Mouse (Mus musculus) embryo, embryonic 10 days (tissue): ENCODE data around the gene Tnrc18.

Source experiments
- DNase-seq: peaks from one replicate; pipeline ENCODE4 v3.0.0-alpha.2; 2015; ENCODE audit warnings: low spot score

Tnrc18 gene

DNA sequence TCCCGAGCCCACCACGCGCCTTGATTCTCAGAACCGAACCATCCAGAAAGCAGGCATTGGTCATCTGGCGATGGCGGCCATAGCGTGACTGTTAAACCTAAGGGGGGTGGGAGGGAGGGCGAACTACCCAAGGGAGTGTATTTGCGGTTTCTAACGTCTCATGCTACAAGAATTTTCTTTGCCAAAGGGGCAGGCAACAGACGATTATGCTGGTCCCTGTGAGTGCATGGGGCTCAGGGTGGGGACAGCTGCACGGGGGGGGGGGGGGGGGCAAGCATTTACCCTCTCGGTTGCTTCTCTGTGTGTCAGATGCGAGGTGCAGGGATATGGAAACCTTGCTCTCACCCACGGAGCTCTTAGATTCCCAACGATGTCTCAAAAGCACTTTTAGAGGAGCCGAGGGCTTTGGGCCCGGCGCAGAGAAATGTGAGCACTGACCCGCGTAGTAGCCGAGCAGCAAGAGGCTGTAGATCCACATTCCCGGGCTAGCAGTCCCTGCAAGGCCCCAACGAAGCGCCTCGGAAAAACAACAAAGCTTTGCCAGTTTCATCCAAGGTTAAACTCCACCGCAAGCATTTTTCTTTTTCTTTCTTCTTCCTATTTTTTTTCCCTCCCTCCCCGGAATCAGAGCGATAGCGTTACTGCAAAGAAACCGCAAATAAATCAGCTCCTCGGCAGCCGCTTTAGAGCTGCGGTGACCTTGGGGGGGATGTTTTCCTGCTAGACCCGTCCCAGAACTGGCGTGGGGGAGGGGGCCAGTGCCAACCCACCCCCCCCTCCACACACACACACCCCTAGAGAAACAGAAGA lies 5.0 kb upstream of the Tnrc18 start:
- peak; percentile 59 for DNase-seq

DNA sequence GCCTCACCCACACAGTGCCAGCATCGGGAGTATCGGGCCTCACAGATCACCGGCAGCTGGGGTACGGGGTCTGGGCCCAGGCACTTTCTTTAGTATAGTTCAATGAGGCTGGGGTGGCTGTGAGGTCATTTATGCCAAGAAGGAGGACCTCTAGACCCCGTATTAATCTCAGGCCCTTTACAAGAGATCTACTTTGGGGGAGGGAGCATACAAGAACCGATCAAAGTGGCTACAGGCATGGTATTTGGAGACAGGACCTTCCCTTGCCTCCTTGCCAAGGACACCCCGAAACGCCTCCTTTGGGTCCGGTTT lies 4.5 kb upstream of the Tnrc18 start:
- DNase-seq, result no peak

DNA sequence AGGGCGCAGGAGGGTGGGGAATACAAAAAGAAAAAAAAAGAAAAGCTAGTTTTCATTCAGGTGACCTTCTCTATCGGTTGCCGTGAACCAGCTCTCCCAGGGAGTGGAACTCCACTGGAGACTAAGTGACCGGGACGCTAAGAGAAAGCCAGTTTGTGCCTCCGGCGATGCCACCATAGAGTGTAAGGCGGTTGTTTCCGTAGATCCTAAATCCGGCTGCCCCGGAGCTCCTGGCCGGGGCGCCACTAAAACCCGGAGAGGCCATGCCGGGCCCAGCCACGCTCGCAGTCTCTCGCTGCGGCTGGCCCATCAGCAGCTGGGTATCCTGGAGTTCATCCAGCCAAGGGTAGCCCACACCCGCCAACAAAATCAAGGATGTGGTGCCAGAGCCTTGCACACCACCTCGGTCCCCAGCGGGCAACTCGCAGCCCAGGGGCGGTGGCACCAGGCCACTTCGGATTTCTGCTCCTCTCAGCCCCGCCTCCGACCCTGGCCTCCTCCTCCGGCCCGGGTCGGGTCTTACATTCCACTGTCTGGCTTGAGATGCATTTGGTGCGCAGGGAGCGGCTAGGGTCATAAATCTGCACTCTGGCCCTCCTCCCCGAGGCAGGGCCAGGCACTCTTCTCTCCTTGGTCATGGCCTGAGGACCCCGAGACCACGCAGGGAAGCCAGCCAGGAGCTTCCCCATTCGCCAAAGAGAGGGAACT lies 4.0 kb upstream of the Tnrc18 start:
- DNase-seq, result peak; percentile 96

DNA sequence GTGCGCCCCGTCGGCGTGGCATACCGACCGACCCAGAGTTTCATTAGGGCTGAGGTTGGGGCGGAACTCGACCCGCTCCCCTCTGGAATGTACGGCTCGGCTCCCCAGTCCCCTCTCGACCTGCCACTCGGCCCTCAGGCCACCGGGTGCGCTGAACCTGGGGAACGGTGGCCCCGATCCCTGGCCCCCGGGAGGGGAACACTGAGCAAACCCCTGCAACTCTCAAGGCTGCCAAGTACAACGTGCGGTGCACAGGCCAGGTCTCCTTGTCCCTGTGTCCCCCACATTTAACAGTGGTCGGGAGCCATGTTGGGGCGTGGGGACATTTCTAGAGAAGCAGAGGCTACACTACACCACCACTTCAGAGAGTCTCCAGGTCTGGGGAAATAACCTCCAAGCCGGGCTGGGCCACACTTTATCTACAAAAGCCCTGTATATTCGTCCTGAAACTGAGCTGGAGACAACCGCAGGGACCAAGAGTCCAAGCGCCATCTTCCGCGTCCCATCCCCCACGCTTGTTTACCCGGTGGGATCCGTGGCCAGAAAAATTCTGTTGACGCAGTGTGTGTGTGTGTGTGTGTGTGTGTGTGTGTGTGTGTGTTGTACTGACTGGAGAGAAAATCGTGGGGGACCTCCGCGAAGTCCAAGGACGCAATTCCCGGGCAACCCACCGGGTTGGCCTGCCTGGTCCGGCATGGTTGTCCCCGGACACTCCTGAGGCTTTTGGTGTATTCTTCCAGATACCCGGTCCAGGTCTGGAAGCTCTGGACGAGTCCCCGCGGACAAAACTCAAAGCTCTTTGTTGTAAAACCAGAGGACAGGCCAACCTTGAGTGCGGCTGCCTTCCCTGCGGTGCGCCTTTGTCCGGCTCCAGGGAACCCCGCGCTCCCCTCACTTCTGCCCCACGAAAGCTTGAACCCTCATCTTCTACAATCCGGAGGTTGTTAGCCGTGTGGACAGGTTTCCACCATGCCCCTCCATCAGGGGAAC lies 3.1 kb upstream of the Tnrc18 start:
- peak; percentile 75 for DNase-seq

DNA sequence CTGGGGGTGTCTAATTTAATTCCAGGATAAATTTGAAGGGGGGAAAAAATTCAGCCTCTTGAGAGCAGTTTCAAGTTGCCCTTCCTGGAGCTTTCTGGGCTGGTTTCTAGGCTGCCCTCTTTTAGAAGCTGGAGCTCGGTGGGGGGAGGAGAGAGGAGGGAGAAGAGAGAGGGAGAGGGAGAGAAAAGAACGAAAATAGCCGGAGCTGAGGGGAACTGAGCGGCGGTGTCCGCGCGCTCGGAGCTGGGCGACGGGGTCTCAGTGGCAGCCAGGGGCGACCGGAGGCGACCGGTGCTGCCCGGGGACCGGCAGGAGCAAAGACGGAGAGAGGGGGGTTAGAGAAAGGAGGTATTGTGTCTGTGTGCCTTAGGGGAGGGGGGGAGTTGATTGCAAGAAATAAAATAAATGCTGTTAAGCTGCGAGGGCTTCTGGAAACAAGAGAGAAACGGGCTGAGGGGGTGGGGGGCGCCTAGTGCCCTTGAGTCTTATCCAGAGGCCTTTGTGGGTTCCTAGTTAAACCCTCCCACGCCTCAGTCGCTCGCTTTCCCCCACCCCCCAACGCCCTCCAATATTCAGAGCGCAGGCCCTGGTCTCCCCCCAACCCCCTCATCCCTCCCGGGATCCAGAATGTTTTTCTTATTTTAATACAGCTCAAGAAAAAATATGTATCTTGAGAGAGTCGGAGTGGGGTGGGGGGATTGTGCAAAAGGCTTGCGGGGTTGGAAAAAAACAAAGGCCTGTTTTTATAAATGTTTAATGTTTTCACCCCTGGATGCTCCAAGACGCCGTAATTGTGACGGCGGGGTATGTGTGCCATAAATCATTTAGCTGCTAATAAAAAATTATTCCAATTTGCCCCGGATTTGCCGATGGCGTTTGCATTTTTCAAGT lies 2.2 kb upstream of the Tnrc18 start:
- DNase-seq, result peak; percentile 82

DNA sequence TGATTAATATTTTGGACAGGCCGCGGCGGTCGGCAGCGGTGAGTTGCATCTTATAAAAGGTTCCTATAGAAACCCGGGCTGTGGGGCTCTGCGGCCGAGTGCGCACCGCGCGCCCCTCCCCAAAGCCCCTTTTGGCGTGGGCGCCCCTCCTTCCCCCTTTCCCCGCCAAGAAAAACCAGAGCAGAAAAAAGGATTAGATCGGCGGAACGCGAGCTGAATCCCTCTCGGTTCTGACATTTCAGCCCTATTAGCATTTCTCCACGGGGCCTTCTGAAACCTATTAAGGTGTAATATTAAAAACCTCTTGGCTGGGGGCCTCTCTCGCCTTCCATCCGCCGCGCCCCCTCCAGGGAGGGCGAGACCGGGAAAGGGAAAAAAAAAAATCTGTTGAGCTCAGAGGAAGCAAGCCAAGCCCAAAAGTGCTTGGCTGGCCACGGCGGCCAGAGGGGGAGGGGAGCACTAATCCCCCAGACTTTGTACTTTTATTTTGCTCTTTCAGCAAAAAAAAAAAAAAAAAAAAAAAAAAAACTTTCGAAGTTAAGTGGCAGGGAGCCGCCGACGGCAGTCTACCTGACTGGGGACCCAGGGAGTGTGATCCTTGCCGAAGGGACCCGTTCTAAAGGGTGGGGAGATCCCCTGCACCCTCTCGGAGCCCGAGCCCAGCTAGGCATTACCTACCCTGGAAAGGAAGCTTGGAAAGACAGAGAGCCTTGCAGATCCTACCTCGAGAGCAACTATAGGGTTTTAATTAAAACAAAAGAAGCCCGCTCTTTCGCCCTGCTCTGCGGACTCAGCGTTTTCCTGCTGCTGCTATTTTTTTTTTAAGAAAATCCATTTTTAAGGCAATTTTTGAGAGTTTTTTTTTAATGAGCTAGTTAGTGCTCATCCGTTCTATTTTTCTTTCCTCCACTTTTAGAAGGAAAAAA lies 1.2 kb upstream of the Tnrc18 start:
- peak; percentile 83 for DNase-seq

DNA sequence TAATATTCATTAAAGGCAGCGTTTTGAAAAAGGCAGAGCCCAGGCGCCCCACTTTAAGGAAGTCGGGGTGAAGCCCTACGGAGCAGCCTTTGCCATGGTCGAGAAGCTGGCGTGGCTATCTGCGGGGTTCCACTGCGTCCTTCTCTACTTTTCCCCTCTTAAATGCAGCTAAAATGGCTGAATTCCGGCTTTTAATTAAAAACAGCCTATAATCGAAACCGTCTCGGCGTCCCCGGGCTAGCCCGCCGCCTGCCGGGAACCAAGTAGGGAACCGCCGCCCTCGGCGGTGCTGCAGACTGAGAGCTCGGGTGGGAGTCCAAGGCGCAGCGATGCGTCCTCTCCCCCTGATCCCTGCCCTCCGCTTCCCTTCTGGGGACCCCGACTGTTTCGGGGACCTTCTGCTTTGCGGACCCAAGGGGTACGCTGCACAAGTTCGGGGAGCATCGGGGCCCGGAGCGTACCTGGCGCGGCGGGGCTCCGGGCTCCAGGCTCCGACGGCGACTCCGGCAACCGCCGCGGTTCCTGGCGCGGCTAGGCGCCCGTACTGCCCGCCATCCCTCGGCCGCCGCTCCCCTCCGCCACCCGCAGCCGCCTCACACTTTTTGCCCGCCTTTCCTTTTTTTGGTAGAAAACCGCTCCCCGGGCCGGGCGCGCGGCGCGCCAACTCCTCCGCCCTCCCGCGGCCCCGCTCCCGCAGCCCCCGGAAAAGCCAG lies 495 bp downstream of the Tnrc18 start:
- DNase-seq, result peak; percentile 51

DNA sequence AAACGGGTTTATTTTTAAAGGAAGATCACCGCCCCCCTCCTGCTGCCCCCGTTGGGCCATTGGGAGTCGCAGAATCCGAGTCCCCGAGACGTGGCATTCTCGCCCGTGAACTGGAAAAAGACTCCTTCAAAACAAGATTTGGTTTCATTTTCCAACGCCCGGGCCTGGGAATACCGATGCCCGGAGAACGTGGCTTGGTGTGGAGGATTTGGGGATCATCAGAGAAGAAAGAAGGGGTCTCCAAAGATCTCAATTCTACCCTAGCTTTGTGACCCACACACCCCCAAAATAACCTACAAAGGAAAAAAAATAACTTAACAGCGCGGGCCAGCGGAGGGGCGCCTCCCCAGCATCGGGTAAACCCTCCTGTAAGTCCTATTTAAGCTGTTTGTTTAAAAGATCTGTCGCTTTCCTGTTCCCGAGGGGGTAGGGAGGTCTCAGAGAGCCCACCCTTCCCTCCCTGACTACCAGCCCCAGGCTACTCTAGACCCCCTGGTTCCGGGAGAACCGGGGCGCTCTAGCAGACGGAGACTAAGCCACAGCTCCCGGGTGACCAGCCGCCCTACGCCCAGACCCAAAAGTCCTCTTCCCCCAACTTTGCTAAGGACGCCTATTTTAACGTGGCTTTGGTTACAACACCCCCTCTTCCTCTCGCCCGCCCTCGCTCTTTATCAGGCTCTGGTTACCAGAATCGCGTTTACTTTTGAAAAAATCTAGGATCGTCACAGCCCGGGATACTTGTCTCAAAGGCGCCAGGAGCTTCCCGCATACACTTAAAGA lies 1.2 kb downstream of the Tnrc18 start:
- peak; percentile 39 for DNase-seq

DNA sequence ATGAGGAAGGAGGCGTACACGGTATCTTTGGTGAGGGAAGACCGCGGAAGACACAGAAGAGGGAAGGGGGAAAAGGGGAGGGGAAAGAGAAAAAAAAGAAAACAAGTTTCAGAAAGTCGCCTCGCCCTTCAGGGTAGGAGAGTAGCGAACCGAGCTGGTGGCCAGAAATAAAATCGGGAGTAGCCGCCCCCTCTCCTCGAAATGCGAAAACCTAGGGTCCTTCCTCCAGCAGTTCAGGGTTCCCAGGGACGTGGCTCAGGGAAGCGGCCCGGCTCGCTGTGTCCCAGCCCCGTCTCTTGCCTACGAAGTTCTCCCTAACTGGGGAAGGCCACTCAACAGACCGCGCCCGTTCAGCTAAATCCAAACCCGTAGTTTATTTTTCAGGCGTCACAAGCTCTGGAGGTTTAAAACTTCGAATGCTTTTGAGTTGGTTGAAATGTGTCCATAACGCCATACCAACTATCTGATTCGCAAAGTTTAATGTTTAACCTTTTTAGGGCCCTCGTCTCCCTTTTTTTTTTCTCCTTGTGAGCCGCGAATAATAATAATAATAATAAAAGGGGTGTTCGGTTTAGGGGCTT lies 2.0 kb downstream of the Tnrc18 start:
- peak; percentile 39 for DNase-seq

DNA sequence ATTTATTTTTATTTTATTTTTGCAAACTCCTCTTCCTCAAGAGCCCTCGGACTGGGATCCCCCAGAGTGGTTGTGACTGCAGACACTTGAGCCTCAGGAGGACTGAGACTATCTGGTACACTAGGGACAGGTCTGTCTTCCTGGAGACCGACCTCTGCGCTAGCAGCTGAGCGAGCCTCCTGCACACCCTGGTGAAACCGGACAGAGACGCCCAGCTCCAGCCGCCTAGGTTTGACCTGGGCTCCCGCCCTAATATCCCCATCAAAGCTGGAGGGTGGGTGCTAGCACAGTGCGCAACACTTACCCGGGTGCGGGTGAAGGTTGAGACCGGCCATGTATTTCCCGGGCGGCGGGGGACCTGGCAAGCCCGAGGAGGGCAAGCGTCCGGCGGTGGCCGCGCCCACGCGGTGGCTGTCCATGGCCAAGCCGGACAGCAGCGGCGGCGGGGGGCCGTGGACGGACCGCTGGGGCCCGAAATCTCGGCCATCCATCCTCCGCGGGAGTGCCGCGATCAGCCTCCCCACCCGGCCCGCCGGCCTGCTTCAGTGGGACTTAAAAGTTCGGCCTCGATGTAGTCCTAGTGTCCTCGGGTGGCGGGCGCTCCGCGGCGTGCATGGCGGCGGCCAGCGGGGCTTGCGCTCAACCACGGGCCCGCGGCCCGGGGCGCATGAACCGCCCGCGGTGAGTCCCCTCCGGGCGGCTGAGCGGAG lies 2.6 kb downstream of the Tnrc18 start:
- DNase-seq, result no peak

DNA sequence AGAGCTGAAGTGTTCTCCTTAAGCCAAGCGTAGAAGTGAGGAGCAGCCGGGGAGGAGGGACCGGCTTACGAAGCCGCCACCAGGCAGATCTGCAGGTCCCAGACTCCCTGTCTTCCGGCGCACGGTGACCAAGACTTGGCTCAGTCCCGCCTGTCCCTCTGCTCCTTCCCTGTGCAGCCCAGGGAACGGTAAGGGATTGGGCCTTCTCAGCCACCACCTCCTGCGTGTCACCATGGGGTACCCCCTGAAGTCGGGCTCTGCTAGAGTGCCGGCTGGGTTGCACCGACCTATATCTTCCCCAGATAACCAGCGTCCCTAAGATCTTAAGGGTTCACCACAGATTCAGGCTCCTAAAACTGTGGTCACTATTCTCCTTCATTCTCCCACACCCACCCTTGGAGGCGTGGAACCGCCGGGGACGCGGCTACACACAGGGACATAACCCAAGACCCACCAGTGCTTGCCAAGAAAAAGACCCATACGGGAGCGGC lies 3.3 kb downstream of the Tnrc18 start:
- DNase-seq, result peak; percentile 64

DNA sequence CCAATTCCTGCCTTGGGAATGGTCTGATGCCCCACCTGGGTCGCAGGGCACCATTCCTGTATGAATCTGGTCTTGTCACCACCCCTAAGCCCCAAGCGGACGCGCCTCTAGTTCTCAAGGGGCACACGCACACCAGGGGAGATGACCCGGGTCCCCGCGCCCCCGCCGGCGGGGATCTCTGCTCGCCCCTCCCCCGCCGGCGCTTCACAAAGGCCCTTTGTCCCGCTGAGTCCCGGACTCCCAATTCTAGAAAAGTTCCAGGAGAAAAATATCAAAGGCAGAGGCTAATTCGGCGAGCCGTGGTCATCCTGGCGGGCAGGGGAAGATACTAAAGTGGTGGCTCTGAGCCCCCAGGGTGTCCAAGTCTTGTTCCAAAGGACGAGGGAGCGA lies 3.7 kb downstream of the Tnrc18 start:
- DNase-seq, result peak; percentile 70

DNA sequence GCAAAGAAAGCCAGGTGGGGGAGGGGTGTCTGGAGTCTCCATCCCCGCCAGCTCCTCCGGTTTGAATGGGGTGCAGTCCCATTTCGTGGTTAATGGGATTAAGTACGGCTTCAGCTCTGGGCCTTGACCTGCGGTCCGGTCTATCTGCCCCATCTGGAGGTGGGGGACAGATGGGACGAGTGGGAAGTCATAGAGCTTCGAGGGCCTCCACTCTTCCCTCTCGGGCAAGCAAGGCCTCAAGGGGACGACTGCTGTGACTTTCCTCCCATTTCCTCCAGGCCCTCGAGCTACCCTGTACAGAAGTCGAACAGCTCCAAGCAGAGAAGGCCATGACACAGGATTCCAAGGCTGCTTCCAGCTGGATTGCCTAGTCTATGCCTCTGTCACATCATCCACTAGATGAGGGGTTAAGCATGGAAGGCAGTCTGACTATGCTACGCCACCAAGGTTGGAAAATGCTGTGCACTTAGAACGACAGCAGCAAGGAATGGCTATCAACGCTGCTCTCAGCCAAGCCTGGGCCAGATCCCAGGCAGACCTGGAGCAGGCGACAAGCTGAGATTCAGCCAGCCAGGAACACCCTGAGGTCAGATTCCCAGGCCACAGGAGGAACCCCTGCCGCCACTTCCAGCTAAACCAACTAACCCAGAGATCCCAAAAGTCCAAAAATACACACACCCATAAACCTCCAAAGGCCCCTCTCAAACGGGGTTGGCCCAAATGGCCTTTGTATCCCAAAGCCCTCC lies 4.3 kb downstream of the Tnrc18 start:
- peak; percentile 62 for DNase-seq

DNA sequence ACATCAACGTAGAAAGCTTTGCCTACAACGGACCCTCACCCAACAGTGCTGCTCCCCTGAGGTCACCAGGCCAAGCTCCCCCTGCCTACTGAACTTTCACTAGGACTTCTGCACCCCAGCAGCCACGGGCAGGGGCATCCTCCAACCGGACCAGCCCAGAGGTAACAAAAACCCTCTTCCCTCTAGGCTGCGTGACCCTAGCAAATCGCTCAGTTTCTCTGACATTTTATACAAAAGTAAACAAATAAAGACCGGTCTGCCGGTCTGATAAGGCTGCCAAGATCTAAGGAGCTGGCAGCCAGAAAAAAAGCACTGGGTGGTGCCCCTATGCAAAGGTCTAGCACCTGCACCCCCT lies 4.9 kb downstream of the Tnrc18 start:
- DNase-seq, result no peak

DNA sequence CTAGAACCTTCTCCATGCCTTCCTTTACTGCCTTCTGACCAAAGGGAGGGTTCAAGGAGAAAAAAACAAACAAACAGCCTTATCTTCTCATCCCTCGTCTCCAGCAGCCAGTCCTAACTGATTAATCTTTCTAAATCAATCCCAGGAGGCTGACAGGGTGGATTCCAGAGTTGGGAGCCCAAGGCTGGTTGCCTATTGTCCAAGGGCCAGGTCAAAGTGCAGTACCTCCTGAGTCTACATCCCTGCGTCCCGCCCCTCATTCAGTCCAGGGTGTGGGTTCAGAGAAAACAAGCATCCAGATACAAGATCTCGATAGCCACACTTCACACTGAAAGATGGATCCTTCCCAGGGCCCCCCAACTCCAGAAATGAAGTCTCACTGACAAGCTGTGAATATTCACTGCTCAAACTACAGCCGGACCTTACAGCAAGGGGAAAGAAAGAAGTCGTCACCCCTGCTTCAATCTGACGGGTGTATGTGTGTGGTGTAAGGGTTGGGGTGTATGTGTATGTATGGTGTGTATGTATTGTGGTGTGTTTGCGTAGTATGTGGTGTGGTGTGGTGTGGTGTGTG lies 5.5 kb downstream of the Tnrc18 start:
- DNase-seq, result peak; percentile 68

DNA sequence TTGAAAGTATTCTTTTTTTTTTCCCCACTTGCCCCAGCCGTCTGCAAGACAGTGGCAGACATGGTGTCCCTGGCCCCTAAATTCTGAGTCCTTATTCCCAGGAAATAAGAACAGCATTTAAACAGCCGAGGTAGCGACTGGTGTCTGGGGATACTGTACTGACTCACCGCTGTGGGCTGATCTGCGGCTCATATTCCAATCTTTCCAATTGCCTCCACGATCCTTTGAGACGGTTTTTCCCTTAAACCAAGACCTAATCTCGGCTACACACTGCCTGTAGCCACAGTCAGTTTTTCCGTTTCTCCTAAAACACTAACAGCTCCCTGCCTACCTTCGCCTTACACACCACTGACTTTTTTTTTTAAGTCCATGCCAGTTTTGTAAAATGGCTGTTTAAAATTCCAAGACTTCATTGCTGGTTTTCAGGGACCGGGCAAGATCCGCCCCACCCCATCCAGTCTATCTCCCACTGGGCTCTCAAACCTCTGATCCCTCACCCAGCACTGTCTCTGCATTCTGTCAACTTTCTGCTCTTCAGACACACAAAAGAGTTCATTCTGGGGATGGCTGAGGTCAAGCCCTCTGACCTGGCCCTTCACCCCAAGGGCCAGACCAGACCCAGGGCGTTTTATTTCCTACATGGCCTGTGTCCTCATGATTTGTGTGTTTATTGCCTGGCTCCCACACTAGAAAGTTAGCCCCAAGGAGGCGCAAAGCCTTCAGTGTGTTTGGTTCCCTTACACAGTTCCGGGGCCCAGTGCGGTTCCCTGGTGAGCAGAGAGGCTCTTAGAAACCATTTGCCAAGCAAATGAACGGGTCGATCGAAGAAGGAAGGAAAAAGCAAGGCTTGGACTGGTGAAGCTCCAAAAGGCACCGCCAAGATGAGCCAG lies 6.5 kb downstream of the Tnrc18 start:
- DNase-seq, result peak; percentile 90
